8 mouse cellular contexts compared by ENCODE assay signal in genomic region chr8:124897386-124898250, GRCm38 (mm10). TPM values are rescaled to one million over a fixed set of nuclear protein-coding genes. Genes with fewer than 3 reads are reported as not detected.
DNase-seq lines count a peak whose midpoint lies in the region; ATAC-seq lines count a peak whose summit lies in the region.

Gene Exoc8 (minus strand): TSS chr8:124897705.
Gene Sprtn (plus strand): TSS chr8:124897886.

- peaks cover 59% of the 10 kb centered on the region for H3K36me3 ChIP-seq in heart, embryonic 14.5 days (ENCODE audit: control insufficient read depth, insufficient read depth, low read length)
- peaks cover 70% of the 10 kb centered on the region for H3K36me3 ChIP-seq in liver, embryonic 13.5 days
- peaks cover 5% of the 10 kb centered on the region for H3K36me3 ChIP-seq in stomach, embryonic 16.5 days (ENCODE audit: control insufficient read depth, insufficient read depth, low read length)

- H3K9ac ChIP-seq in heart, embryonic 14.5 days (ENCODE audit: low read length), result peak within 1 kb of the TSS; percentile 90
- H3K9ac ChIP-seq in liver, embryonic 13.5 days, result peak within 1 kb of the TSS; percentile 94
- H3K9ac ChIP-seq in stomach, embryonic 16.5 days (ENCODE audit: low read length), result peak within 1 kb of the TSS; percentile 92

- H3K27me3 ChIP-seq in heart, embryonic 14.5 days (ENCODE audit: control insufficient read depth, insufficient read depth, low read length), result no peaks in the 10 kb centered on the region
- H3K27me3 ChIP-seq in liver, embryonic 13.5 days, result no peaks in the 10 kb centered on the region
- no peaks in the 10 kb centered on the region for H3K27me3 ChIP-seq in stomach, embryonic 16.5 days (ENCODE audit: control insufficient read depth, insufficient read depth, low read length)

- H3K27ac ChIP-seq in heart, embryonic 14.5 days (replicated peaks in 1 of 2; ENCODE audit: control insufficient read depth in 1 of 2, insufficient read depth in 1 of 2, low read depth in 2 of 2, low read length in 2 of 2), result peak within 1 kb of the TSS; percentile 82 to 86
- H3K27ac ChIP-seq in liver, embryonic 13.5 days, result peak within 1 kb of the TSS; percentile 91
- H3K27ac ChIP-seq in stomach, embryonic 16.5 days (ENCODE audit: low read length), result peak within 1 kb of the TSS; percentile 89

- WGBS in heart, embryonic 14.5 days, result under 1% methylated on average over 114 of the region's 114 CpGs
- under 1% methylated on average over 114 of the region's 114 CpGs for WGBS in liver, embryonic 13.5 days (ENCODE audit: insufficient replicate concordance)
- under 1% methylated on average over 112 of the region's 114 CpGs for WGBS in stomach, embryonic 16.5 days

- peak; percentile 92 for DNase-seq in c-Kit-negative CD71-positive TER-119-positive erythroid progenitor cells, embryonic 14.5 days (ENCODE audit: low read depth, low spot score)
- DNase-seq in fibroblast of lung, adult 2 months (ENCODE audit: low read depth), result peak; percentile 89
- DNase-seq in kidney, postnatal 14 days, result peak; percentile 98
- DNase-seq in liver, embryonic 13.5 days, result peak; percentile 96
- peak; percentile 99 for DNase-seq in neural tube, embryonic 10.5 days (ENCODE audit: extremely low spot score, low spot score)

- H3K4me3 ChIP-seq in heart, embryonic 14.5 days (ENCODE audit: control insufficient read depth in 1 of 2, insufficient read depth in 1 of 2, low read depth in 1 of 2, low read length in 2 of 2), result peak within 1 kb of the TSS; percentile 87 to 88
- peak within 1 kb of the TSS; percentile 92 for H3K4me3 ChIP-seq in liver, embryonic 13.5 days (replicated peaks)
- H3K4me3 ChIP-seq in stomach, embryonic 16.5 days (replicated peaks; ENCODE audit: low read length), result peak within 1 kb of the TSS; percentile 96

- ATAC-seq in CD4-positive, CD25-positive, alpha-beta regulatory T cell, adult 4 months, result peak; percentile 84
- ATAC-seq in heart, embryonic 14.5 days (ENCODE audit: insufficient number of reproducible peaks, insufficient read depth, low FRiP score, low read depth), result peak; percentile 87
- ATAC-seq in liver, embryonic 13.5 days (ENCODE audit: low read depth), result peak; percentile 94
- peak; percentile 88 for ATAC-seq in stomach, embryonic 16.5 days (ENCODE audit: insufficient read depth, low FRiP score)

- H3K9me3 ChIP-seq in heart, embryonic 14.5 days (ENCODE audit: control insufficient read depth, low read length), result no peaks in the 10 kb centered on the region
- no peaks in the 10 kb centered on the region for H3K9me3 ChIP-seq in liver, embryonic 13.5 days (replicated peaks)
- H3K9me3 ChIP-seq in stomach, embryonic 16.5 days (replicated peaks; ENCODE audit: control insufficient read depth, low read length), result no peaks in the 10 kb centered on the region

- H3K4me2 ChIP-seq in heart, embryonic 14.5 days (ENCODE audit: low read length), result peak within 1 kb of the TSS; percentile 97
- peak within 1 kb of the TSS; percentile 96 for H3K4me2 ChIP-seq in liver, embryonic 13.5 days
- peak within 1 kb of the TSS; percentile 91 for H3K4me2 ChIP-seq in stomach, embryonic 16.5 days (ENCODE audit: low read depth, low read length)

- H3K4me1 ChIP-seq in heart, embryonic 14.5 days (ENCODE audit: control insufficient read depth in 2 of 2, insufficient read depth in 2 of 2, low read length in 2 of 2), result peaks cover 10 to 24% of the 10 kb centered on the region in 2 experiments; a peak in 3 of 4 replicates
- H3K4me1 ChIP-seq in liver, embryonic 13.5 days (replicated peaks), result peaks cover 43% of the 10 kb centered on the region
- peaks cover 16% of the 10 kb centered on the region for H3K4me1 ChIP-seq in stomach, embryonic 16.5 days (ENCODE audit: control insufficient read depth, insufficient read depth, low read length)

RNA-seq across cellular contexts. Expression of gene Exoc8, which starts in this region (rescaled TPM):
- 1 to 10 TPM; 8.2 to 8.3 TPM for polyA plus RNA-seq in CD4-positive, CD25-positive, alpha-beta regulatory T cell, adult 4 months (2017; shearing (Covaris generic))
- polyA plus RNA-seq in heart, embryonic 14.5 days (2014; fragmentation: Nextera tagmentation; extraction: Ambion mirVana), result 5.8 and 6.5 TPM in 2 replicates
- 4.2 and 4.5 TPM in 2 replicates for polyA plus RNA-seq in liver, embryonic 13.5 days (2015; fragmentation: Nextera tagmentation; extraction: Ambion mirVana)
- polyA plus RNA-seq in stomach, embryonic 16.5 days (2015; fragmentation: Nextera tagmentation; extraction: Ambion mirVana), result 5.6 and 6.0 TPM in 2 replicates

RNA-seq across cellular contexts. Expression of gene Sprtn, which starts in this region (rescaled TPM):
- polyA plus RNA-seq in CD4-positive, CD25-positive, alpha-beta regulatory T cell, adult 4 months (2017; shearing (Covaris generic)), result 1 to 10 TPM; 7.6 to 9.3 TPM
- polyA plus RNA-seq in heart, embryonic 14.5 days (2014; fragmentation: Nextera tagmentation; extraction: Ambion mirVana), result 6.5 and 6.8 TPM in 2 replicates
- polyA plus RNA-seq in liver, embryonic 13.5 days (2015; fragmentation: Nextera tagmentation; extraction: Ambion mirVana), result 6.1 and 7.5 TPM in 2 replicates
- 7.3 and 8.3 TPM in 2 replicates for polyA plus RNA-seq in stomach, embryonic 16.5 days (2015; fragmentation: Nextera tagmentation; extraction: Ambion mirVana)

Comparison
In these comparisons a context has a peak if more than half of its experiments do, and no peak if none do; other contexts are left out.
1. Peak in every context shown above with its lines: DNase-seq, ATAC-seq, H3K4me3 ChIP-seq and H3K27ac ChIP-seq.